Mouse (Mus musculus) myocyte (in vitro differentiated cells): ENCODE data around the gene Gm20403.

ENCODE experiments used
- E2F4 ChIP-seq: IDR thresholded peaks from one replicate; pipeline ENCODE4 v1.6.1; 2011; ENCODE audit warnings: mild to moderate bottlenecking, control low read depth, moderate library complexity; ENCODE audit not compliant: insufficient read depth
- MAX ChIP-seq: IDR thresholded peaks from one replicate; pipeline ENCODE4 v1.6.1; 2011; ENCODE audit warnings: low read depth, mild to moderate bottlenecking, control low read depth
- MYOG ChIP-seq, 3 experiments: IDR thresholded peaks; one replicate each; pipeline ENCODE4 v1.6.1; 2011; ENCODE audit warnings: control low read depth in 2 of 3, low read depth in 2 of 3, mild to moderate bottlenecking in 2 of 3; ENCODE audit not compliant: insufficient read length in 2 of 3, control insufficient read depth in 1 of 3, insufficient read depth in 1 of 3
- POLR2A ChIP-seq: IDR thresholded peaks from one replicate; pipeline ENCODE4 v1.6.1; 2011; ENCODE audit warnings: low read depth, mild to moderate bottlenecking, control low read depth, moderate library complexity; ENCODE audit not compliant: insufficient read length
- POLR2AphosphoS2 ChIP-seq: IDR thresholded peaks from one replicate; pipeline ENCODE4 v1.6.1; 2011; ENCODE audit warnings: low read depth, control low read depth; ENCODE audit not compliant: insufficient read length
- REST ChIP-seq: IDR thresholded peaks from one replicate; pipeline ENCODE4 v1.6.1; 2011; ENCODE audit warnings: mild to moderate bottlenecking, control low read depth, moderate library complexity; ENCODE audit not compliant: insufficient read depth, insufficient read length
- TCF12 ChIP-seq: IDR thresholded peaks from one replicate; pipeline ENCODE4 v1.6.1; 2011; ENCODE audit warnings: mild to moderate bottlenecking, control low read depth; ENCODE audit not compliant: poor library complexity, insufficient read depth, severe bottlenecking
- USF1 ChIP-seq: IDR thresholded peaks from one replicate; pipeline ENCODE4 v1.6.1; 2011; ENCODE audit warnings: low read depth, mild to moderate bottlenecking, control low read depth, moderate library complexity

DNA sequence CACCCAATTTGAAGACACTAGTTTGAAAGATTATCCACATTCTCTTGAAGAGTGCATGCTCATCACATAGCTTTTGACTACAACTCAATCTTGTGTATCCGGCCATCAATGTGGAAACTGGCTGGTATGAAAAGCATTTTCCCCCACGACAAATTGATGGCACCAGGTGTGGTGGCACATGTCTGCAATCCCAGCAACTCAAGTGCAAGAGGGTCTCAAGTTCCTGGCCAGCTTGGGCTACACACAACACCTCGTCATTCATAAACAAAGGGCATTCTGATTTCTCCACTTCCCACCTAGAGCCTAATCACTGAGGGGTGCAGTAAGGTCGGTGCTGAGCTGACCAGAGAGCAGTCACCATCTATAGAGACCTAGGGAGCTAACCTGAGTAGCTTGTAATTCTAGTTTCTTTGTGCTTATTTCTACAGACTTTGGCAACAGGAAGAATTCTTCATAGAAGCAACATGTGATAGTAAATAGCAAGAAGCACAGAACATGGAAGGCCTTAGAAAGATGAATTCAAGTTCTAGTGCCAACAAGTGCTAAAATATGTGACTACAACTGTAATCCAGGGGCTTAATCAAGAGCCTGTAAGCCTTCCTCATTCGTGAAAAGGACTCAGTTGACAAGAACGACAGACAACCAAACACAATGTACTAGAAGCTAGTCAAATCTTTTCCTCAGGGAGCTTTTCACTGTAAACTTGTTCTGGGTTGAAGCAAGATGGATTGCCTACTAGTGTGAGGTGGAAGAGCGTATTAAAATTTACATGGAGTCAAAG is 3.2 kb downstream of the Gm20403 start:
- no peak for TF ChIP-seq POLR2A
- no peak for TF ChIP-seq REST
- TF ChIP-seq E2F4: no peak
- TF ChIP-seq POLR2AphosphoS2: no peak
- TF ChIP-seq MAX: no peak
- TF ChIP-seq USF1: no peak
- no peak for TF ChIP-seq TCF12
- peak in 1 of 3 experiments; percentile 52 for TF ChIP-seq MYOG (IDR thresholded peaks at IDR 0.05; ENCODE audit: control insufficient read depth in 1 of 3, insufficient read depth in 1 of 3, insufficient read length in 2 of 3, low read depth in 2 of 3)
